Mouse (Mus musculus): ENCODE data around the gene C1ql1. TPM values are rescaled to one million over a fixed set of nuclear protein-coding genes. Genes with fewer than 3 reads are reported as not detected.
"Not testable (repeated sequence)": the region's sequence is repeated elsewhere in the genome, so short reads cannot be mapped to it uniquely, and the experiment has no call there.

C1ql1 gene
- 10 to 100 TPM; 16.4 to 17.4 TPM for total RNA-seq (2021)

DNA sequence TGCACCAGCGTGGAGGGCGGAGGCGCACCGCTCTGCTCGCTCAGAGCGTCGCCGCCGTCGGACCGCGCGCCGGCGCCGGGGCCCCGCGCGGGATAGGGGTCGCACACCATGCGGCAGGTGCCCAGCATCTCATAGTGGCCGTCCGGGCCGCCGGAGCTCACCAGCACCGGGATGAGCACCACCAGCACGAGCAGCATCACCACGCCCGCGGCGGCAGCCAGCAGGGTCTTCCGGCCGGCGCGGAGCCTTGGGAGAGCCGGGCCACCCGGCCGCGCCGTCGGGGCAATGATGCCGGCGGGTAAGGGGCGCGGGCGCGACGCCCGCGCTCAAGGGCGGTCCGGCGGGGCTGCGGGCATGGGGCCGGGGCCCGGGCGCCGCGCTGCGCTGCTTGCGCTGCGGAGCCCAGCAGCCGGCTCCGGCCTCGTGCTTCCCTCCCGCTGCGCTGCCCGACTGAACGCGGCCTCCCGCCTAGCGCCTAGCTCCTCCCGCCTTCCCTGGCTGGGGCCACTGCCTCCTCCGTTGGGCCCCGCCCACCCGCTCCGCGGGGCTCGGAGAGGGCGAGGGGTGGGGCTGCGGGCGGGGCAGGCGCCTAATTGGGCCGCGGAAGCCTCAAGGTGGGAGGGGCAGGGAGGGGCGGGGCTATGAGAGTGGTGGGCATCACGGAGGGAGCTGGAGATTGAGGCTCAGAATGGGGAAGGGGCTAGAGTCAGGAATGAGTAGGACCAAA is at the start of gene C1ql1:
TSS of gene C1ql1 (minus strand) at position 424 of the 727 bp plus-strand sequence.
- intact Hi-C loops (cut with DNase I), result loop anchor here (5.0 kb wide), 1 partner anchor 46 kb away; no protein-coding TSS in a partner anchor
- DNase-seq (ENCODE audit: low spot score in 2 of 2), result peak; percentile 43 to 50

- intact Hi-C loops (cut with DNase I), result loop anchor here (5.0 to 10.0 kb wide), 2 partner anchors 48 to 230 kb away; partner anchors contain the start of genes Adam11 and C1ql1
- DNase-seq (ENCODE audit: low spot score in 2 of 2), result no peak
These were observed 48.5 kb upstream of the C1ql1 start for GRCm38 (mm10) chr11:102994952-102995351.

- intact Hi-C loops (cut with DNase I), result loop anchor here (2.0 to 10.0 kb wide), 3 partner anchors 46 to 229 kb away; partner anchors contain the start of genes Adam11, C1ql1 and Gfap
- no peak for DNase-seq (ENCODE audit: low spot score in 2 of 2)
These were observed 47.0 kb upstream of the C1ql1 start for GRCm38 (mm10) chr11:102993420-102994029.

DNA sequence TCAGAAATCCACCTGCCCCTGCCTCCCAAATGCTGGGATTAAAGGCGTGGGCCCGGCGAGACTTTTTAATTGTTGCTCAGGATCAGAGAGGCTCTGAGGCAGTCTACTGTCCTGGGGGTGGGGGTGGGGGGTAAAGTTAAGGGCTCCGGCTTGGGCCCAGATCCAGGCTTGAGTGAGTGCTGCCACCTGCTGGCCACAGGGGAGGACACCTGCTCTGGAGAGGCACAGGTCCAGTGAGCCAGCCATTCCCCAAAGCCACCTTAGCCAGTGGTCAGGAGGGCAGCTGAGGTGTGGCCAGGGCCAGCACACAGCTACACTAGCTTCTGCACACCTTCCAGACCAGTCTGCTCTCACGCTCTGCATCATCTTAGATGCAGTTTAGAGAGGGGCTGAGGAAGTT is 46.5 kb upstream of the C1ql1 start:
- intact Hi-C loops (cut with DNase I), result loop anchor here (2.0 to 10.0 kb wide), 3 partner anchors 46 to 228 kb away; partner anchors contain the start of genes Adam11, C1ql1 and Gfap
- peak; percentile 56 to 61 for DNase-seq (ENCODE audit: low spot score in 2 of 2)

GRCm38 (mm10) chr11:102991681-102992080 is 45.2 kb upstream of the C1ql1 start:
- no peak for DNase-seq (ENCODE audit: low spot score in 2 of 2)
- intact Hi-C loops (cut with DNase I), result loop anchor here (2.0 to 10.0 kb wide), 3 partner anchors 44 to 227 kb away; partner anchors contain the start of genes Adam11, C1ql1 and Gfap

DNA sequence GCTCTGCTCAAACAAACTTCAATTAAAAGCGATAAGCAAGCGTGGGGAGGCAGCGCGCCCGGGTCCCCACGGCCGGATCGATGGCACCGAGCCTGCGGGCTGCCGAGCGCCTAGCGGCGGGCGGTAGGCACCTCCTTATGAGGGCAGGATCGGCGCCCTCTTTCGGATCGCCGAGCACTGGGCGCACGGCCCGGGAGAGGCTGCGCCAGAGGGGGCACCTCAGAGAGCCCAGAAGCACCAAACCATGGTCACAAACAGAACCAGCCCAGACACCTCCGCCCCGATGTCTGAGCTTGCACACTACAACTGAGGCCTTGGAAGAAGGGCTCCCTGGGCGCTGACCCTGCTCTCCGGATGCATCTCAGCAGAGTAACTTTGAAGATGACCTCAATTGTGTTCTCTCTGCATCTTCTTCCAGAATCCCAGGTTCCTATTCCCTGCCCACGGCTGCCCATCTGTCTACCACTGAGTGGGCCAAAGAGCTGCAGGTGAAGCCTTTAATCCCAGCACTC is 43.7 kb upstream of the C1ql1 start:
- peak in 1 of 2 experiments; percentile 49 for DNase-seq (ENCODE audit: low spot score in 2 of 2)
- intact Hi-C loops (cut with DNase I), result loop anchor here (5.0 to 10.0 kb wide), 2 partner anchors 43 to 225 kb away; partner anchors contain the start of genes Adam11 and C1ql1

DNA sequence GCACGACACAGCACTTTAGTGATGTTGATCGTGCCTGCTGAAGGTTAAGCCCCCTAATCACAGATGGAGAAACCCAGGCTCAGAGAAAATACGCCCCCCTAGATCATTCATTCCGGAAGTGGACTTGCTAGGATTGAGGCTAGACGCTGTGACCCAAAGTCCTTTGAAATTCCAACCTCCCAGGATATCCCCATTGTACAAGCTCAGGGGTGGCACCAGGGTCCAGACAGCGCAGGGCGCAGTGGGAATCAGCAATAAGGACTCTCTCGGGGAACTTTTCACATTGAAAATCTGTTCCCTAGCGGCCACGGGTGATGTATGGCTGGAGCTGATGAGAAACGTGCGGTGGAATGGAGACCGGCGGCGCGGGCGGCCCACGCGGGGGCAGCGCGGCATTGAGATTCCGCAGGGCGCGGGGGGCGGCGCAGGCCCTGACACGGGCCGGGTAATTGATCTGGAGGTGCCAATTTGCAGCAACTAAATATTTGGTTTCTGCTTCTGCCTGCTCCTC is 43.2 kb upstream of the C1ql1 start:
- DNase-seq (ENCODE audit: low spot score in 2 of 2), result no peak

GRCm38 (mm10) chr11:102985160-102985559 is 38.7 kb upstream of the C1ql1 start:
- intact Hi-C loops (cut with DNase I), result no loop called here
- no peak for DNase-seq (ENCODE audit: low spot score in 2 of 2)

More for the DNA sequence above, 43.2 kb upstream of the C1ql1 start:
- intact Hi-C loops (cut with DNase I), result loop anchor here (5.0 to 10.0 kb wide), 2 partner anchors 42 to 225 kb away; partner anchors contain the start of genes Adam11 and C1ql1

DNA sequence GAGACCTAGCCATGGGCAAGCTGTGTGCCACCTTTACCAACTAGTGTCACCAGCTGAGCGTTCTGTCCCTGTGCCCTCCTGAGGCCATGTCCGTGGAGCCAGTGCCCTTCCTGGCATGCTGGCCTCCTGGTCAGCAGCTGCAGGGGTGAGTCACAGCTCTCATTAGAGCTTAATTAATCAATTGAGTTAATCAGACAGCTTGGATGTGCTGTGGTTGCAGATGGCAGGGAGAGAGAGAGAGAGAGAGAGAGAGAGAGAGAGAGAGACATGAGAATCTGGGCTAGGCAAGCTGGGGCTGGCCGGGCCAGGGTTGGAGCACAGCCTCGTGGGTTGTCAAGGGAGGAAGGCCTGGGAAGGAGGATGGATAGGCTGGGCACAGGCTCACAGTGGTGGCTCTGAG is 38.1 kb upstream of the C1ql1 start:
- intact Hi-C loops (cut with DNase I), result no loop called here

DNA sequence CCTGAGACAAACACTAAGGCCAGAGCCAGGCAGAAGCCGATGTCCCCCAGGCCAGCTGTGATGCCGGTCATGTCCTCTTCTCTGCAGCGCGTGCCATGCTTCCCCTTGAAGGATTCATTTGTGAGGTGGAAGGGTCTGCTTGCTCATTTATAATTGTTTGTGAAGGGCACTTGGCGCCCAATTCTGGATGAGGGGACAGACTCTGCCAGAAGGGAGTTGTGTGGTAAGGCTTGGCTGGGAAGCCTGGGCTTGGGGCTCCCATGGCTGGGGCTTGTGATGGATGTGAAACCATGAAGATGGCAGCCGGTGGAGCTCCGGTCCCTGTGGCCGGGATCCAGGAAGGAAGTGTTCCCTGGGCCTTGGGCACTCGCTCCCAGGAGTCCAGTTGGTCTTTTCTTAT is 37.6 kb upstream of the C1ql1 start:
- intact Hi-C loops (cut with DNase I), result no loop called here
- DNase-seq (ENCODE audit: low spot score in 2 of 2), result no peak

More for the DNA sequence above, 38.1 kb upstream of the C1ql1 start:
- no peak for DNase-seq (ENCODE audit: low spot score in 2 of 2)

GRCm38 (mm10) chr11:102981151-102981890 is 34.8 kb upstream of the C1ql1 start:
- intact Hi-C loops (cut with DNase I), result no loop called here
- DNase-seq (ENCODE audit: low spot score in 2 of 2), result no peak

DNA sequence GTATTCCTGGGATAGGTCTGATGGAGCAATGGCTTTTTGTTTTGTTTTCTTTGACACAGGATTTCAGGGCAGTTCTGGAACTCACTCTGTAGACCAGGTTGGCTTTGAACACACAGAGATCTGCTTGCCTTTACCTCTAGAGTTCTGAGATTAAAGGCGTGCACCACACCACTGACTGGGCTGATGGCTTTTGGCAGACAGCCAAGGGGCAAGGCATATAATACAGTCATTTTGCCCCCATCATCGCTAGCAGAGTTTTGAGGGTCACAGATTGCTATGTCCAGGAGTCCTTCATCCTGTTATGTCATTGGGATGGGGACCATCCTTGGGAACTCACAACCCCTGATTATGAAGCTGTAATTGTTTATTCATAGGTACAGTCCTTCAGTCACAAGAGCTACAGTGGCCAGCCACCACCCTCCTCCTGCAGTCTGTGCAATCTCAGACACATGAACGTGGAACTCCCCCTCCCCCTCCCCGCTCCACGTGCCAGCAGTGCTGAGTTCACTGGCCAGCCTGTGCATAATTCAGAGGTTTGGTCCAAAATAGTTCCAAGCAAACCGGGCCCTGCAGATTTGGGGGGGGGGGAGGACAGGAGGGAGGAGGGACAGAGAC is 31.7 kb upstream of the C1ql1 start:
- intact Hi-C loops (cut with DNase I), result no loop called here
- DNase-seq (ENCODE audit: low spot score in 2 of 2), result no peak

GRCm38 (mm10) chr11:102975966-102976365 is 29.5 kb upstream of the C1ql1 start:
- DNase-seq (ENCODE audit: low spot score in 2 of 2); intact Hi-C loops (cut with DNase I): not testable (repeated sequence)

DNA sequence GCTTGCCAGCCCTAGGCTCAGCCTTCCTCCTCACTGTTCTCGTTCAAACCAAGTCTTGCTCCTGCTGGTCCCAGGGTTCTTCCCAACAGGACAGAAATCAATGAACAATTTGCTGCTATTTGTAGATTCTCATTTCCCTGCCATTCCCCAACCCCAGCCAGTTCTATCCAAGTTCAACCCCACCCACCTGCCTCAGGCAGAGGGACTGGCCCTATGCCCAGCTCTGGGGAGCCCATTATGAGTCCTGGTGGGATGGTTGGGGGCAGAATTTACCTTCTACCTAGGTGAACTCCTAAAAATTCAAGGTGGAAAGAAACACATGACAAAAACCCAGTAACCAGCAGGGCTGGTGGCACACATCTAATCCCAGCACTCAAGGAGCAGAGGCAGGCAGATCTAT is 25.8 kb upstream of the C1ql1 start:
- intact Hi-C loops (cut with DNase I), result no loop called here
- DNase-seq (ENCODE audit: low spot score in 2 of 2), result no peak

DNA sequence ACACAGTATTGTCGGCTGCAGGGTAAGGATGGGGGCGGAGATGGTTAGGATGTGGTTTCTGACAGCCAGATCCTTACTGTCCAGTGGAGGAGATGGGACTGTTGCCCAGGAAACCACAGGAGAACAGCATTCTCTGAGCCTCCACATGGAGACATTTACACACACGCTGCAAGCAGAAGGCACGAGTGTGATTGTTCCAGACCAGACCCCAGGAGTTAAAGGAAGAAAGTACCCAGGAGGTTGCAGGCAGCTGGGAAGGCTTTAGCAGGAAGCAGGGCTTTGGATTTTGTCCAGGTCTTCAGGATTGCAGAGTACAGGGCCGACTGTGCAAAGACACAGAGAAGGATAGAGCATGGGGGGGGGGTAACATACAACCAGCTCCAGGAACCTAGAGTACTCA is 25.1 kb upstream of the C1ql1 start:
- DNase-seq (ENCODE audit: low spot score in 2 of 2), result peak in 1 of 2 experiments; percentile 51
- intact Hi-C loops (cut with DNase I), result no loop called here

DNA sequence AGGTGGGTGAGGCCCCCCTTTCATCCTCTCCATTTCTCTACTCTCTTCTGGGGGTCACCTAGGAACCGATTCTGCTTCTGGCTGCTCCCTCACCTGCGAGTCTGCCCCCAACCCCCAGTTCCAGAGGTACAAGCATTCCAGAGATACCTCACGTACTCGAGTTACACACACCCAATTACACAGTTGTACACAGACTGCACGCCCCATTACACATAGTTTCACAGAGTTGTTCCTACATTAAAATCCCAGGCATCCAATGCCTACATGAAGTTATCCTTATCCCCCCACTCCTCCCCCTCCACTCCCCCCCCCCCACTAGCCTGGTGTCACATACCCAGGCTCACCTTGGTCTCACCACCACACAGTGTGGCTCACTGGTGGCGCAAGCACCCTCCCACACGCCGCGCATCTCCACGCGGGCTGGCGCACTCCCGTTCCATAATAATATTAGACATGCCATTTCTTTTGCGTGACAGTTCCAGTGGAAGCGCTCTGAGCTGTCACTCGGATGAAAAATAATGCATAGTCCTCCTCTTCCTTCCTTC is 18.1 kb upstream of the C1ql1 start:
- DNase-seq (ENCODE audit: low spot score in 2 of 2), result no peak
- intact Hi-C loops (cut with DNase I), result no loop called here

DNA sequence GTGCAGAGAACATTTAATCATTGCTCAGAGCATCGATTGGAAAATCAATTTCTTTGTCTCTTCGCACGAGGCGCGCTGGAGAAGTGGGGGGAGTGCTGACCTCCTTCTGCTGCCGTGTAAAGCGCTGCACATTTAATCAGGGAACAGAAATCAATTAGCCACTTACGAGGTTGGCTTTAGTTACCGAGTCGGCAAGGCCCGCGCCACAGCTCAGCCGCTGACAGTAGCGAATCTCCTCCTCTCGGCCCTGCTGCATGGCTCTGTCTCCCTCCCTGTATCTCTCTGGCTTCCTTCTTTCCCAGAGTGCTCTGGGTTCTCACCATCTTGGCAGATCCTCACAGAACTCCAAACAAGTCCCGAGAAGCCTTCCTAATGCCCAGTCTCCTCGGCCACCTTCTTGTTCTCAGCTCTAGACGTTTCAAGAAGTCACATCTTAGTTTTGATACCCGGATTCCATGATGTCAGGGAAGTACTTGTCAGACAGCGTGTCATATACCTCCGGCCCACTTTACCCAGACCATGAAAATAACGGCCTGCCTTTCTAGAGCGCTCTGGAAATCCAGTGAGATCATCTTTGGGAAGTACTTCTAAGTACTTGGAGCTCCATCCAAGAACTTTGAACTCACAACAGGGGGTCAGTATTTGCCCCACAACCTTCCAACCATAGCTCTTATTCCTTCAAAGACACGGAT is 17.5 kb upstream of the C1ql1 start:
- no peak for DNase-seq (ENCODE audit: low spot score in 2 of 2)
- intact Hi-C loops (cut with DNase I), result no loop called here

DNA sequence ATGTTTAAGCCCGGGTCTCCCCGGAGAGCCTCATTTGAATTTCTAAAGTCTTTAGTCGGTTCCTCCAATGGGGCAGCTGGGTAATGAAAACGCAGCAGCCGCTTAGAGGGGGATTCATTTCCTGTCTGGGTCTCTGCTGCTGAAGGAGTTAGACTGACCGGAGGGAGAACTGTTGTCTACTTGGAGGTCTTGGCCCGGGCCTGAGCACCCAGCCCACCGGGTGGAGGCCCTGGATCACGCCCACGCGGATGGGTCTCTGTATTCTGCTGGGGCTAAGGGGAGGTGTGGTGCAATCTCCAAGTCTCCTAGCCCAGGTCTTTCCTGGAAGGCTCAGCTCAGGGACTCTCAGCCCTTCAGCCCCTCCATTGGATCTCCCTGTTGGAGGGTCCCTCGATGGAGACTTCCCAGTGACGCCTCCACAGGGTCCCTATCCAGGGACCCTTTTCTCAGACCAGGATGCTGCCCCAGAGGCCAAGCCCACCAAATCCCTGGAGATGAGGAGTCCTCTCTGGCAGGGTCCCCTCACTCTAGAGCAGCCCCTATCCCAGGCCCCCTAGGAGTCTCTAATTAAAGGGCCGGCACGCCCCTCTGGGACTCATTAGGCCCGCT is 16.9 kb upstream of the C1ql1 start:
- intact Hi-C loops (cut with DNase I), result no loop called here
- DNase-seq (ENCODE audit: low spot score in 2 of 2), result no peak

Measured in left cerebral cortex, postnatal 25 days (tissue).